ENCODE assay signal across 12 mouse cellular contexts in genomic region chr1:20908541-20908940, GRCm38 (mm10). TPM values are rescaled to one million over a fixed set of nuclear protein-coding genes. Genes with fewer than 3 reads are reported as not detected.
DNase-seq lines count a peak whose midpoint lies in the region; ATAC-seq and TF ChIP-seq lines count a peak whose summit lies in the region.
"Had no signal": no experiment of that assay in that cellular context is flagged by ENCODE, and none has a peak within 500 bp of the region (broad histone marks: within the 10 kb centered on the region; RNA-seq: fewer than 3 reads in every experiment).

No protein-coding gene starts in this region.

- no peaks in the 10 kb centered on the region for H3K9me3 ChIP-seq in hindbrain, embryonic 12.5 days (replicated peaks)
- H3K9me3 ChIP-seq in midbrain, postnatal 0 days (ENCODE audit: low read length), result no peaks in the 10 kb centered on the region
- H3K9me3 ChIP-seq in kidney, embryonic 16.5 days (ENCODE audit: low read length), result no peaks in the 10 kb centered on the region
- H3K9me3 ChIP-seq: heart, embryonic 15.5 days; intestine, embryonic 15.5 days; liver, embryonic 12.5 days had no signal

- no peak for ATAC-seq in hindbrain, embryonic 12.5 days (ENCODE audit: low FRiP score)
- ATAC-seq in midbrain, postnatal 0 days (ENCODE audit: low FRiP score), result no peak
- no peak for ATAC-seq in kidney, embryonic 16.5 days (ENCODE audit: low FRiP score, low TSS enrichment)
- ATAC-seq: intestine, embryonic 15.5 days; liver, embryonic 12.5 days had no signal

- H3K4me1 ChIP-seq in hindbrain, embryonic 12.5 days, result peaks cover 22% of the 10 kb centered on the region
- no peaks in the 10 kb centered on the region; the same call in 1 of the 2 replicates for H3K4me1 ChIP-seq in midbrain, postnatal 0 days (ENCODE audit: insufficient read depth, low read length)
- H3K4me1 ChIP-seq in kidney, embryonic 16.5 days (ENCODE audit: insufficient read depth, low read length), result peaks cover 15% of the 10 kb centered on the region; the same call in 1 of the 2 replicates

- H3K27me3 ChIP-seq in hindbrain, embryonic 12.5 days, result no peaks in the 10 kb centered on the region
- H3K27me3 ChIP-seq in midbrain, postnatal 0 days (ENCODE audit: insufficient read depth, low read length), result no peaks in the 10 kb centered on the region
- H3K27me3 ChIP-seq in kidney, embryonic 16.5 days (ENCODE audit: insufficient read depth, low read length), result no peaks in the 10 kb centered on the region
- H3K27me3 ChIP-seq: heart, embryonic 15.5 days; intestine, embryonic 15.5 days; liver, embryonic 12.5 days had no signal

- no peaks in the 10 kb centered on the region for H3K36me3 ChIP-seq in hindbrain, embryonic 12.5 days
- no peaks in the 10 kb centered on the region for H3K36me3 ChIP-seq in midbrain, postnatal 0 days (ENCODE audit: insufficient read depth, low read length)
- no peaks in the 10 kb centered on the region for H3K36me3 ChIP-seq in kidney, embryonic 16.5 days (ENCODE audit: insufficient read depth, low read length)
- H3K36me3 ChIP-seq: heart, embryonic 15.5 days; intestine, embryonic 15.5 days; liver, embryonic 12.5 days had no signal

- TF ChIP-seq CTCF in left cerebral cortex, adult 2 months (IDR thresholded peaks at IDR 0.05), result no peak
- no peak for TF ChIP-seq CTCF in brain, embryonic 14.5 days (IDR thresholded peaks at IDR 0.05; ENCODE audit: borderline replicate concordance, extremely low read depth, insufficient read depth, insufficient read length)
- TF ChIP-seq CTCF in midbrain, postnatal 0 days (IDR thresholded peaks at IDR 0.05), result no peak
- TF ChIP-seq CTCF in gastrocnemius, adult 2 months (IDR thresholded peaks at IDR 0.05), result no peak

- H3K4me3 ChIP-seq in left cerebral cortex, adult 2 months, result no peak overlapping the region
- no peak overlapping the region for H3K4me3 ChIP-seq in hindbrain, embryonic 12.5 days
- no peak overlapping the region for H3K4me3 ChIP-seq in midbrain, postnatal 0 days (ENCODE audit: low read depth, low read length)
- H3K4me3 ChIP-seq in gastrocnemius, adult 2 months, result no peak overlapping the region
- no peak overlapping the region for H3K4me3 ChIP-seq in kidney, embryonic 16.5 days (ENCODE audit: low read length)
- H3K4me3 ChIP-seq: heart, embryonic 15.5 days; intestine, embryonic 15.5 days; liver, embryonic 12.5 days had no signal

- TF ChIP-seq POLR2A in brain, embryonic 14.5 days (IDR thresholded peaks at IDR 0.05; ENCODE audit: borderline replicate concordance, extremely low read depth, insufficient read depth, insufficient read length, poor library complexity, severe bottlenecking), result no peak

- no peak overlapping the region for H3K4me2 ChIP-seq in hindbrain, embryonic 12.5 days (replicated peaks)
- no peak overlapping the region for H3K4me2 ChIP-seq in midbrain, postnatal 0 days (ENCODE audit: low read depth, low read length, poor library complexity, severe bottlenecking)
- H3K4me2 ChIP-seq in kidney, embryonic 16.5 days (replicated peaks; ENCODE audit: low read depth, low read length), result no peak overlapping the region
- H3K4me2 ChIP-seq: heart, embryonic 15.5 days; intestine, embryonic 15.5 days; liver, embryonic 12.5 days had no signal

- H3K27ac ChIP-seq in left cerebral cortex, adult 2 months, result peak overlapping the region; percentile 52
- H3K27ac ChIP-seq in hindbrain, embryonic 12.5 days, result peak overlapping the region; percentile 52; the same call in 1 of the 2 replicates
- peak overlapping the region; percentile 1; the same call in 1 of the 2 replicates for H3K27ac ChIP-seq in midbrain, postnatal 0 days (ENCODE audit: low read depth, low read length)
- H3K27ac ChIP-seq in gastrocnemius, adult 2 months, result no peak overlapping the region
- H3K27ac ChIP-seq in kidney, embryonic 16.5 days (ENCODE audit: low read length), result no peak overlapping the region
- H3K27ac ChIP-seq: heart, embryonic 15.5 days; intestine, embryonic 15.5 days; liver, embryonic 12.5 days had no signal

- WGBS in hindbrain, embryonic 12.5 days, result 25% methylated on average over 4 of the region's 4 CpGs
- WGBS in midbrain, postnatal 0 days, result 31% methylated on average over 4 of the region's 4 CpGs
- WGBS in kidney, embryonic 16.5 days, result 56% methylated on average over 4 of the region's 4 CpGs

- DNase-seq in left cerebral cortex, adult 2 months (ENCODE audit: extremely low spot score in 1 of 2, low spot score in 2 of 2), result no peak
- DNase-seq in left cerebral cortex, adult 11 months (ENCODE audit: low spot score), result no peak
- DNase-seq in brain, embryonic 14.5 days (ENCODE audit: low read depth), result peak; percentile 80
- DNase-seq in midbrain, postnatal 0 days (ENCODE audit: low spot score), result peak; percentile 48
- no peak for DNase-seq in gastrocnemius, adult 2 months
- DNase-seq in heart, adult 11 months, result no peak
- DNase-seq: cerebellum, postnatal 25 days had no signal

- intact Hi-C loops in left cerebral cortex, adult 2 months (cut with DNase I), result no loop called here
- intact Hi-C loops in gastrocnemius, adult 2 months (cut with DNase I), result no loop called here

- H3K9ac ChIP-seq in hindbrain, embryonic 12.5 days, result no peak overlapping the region
- no peak overlapping the region for H3K9ac ChIP-seq in midbrain, postnatal 0 days (replicated peaks; ENCODE audit: low read length, poor library complexity, severe bottlenecking)
- H3K9ac ChIP-seq in kidney, embryonic 16.5 days (replicated peaks; ENCODE audit: low read length), result no peak overlapping the region
- H3K9ac ChIP-seq: heart, embryonic 15.5 days; intestine, embryonic 15.5 days; liver, embryonic 12.5 days had no signal

RNA-seq across cellular contexts. Expression of gene Paqr8, which starts 18.1 kb away (rescaled TPM):
- 100 to 1,000 TPM; 128 to 135 TPM for total RNA-seq in left cerebral cortex, adult 2 months (2021)
- 22.8 and 30.7 TPM in 2 replicates for polyA plus RNA-seq in brain, embryonic 14.5 days (2012; rRNA removed)
- polyA plus RNA-seq in hindbrain, embryonic 12.5 days (2016; fragmentation: Nextera tagmentation; extraction: Ambion mirVana), result 15.6 and 16.4 TPM in 2 replicates
- total RNA-seq in midbrain, postnatal 0 days (2014; rRNA removed), result 95.0 and 144 TPM in 2 replicates
- polyA plus RNA-seq in midbrain, postnatal 0 days (2015; fragmentation: Nextera tagmentation; extraction: Ambion mirVana), result 32.2 and 32.5 TPM in 2 replicates
- total RNA-seq in gastrocnemius, adult 2 months (2021), result under 1 TPM; 0.36 to 0.73 TPM
- polyA plus RNA-seq in kidney, embryonic 16.5 days (2015; fragmentation: Nextera tagmentation; extraction: Ambion mirVana), result 4.7 and 5.2 TPM in 2 replicates

RNA-seq across cellular contexts. Expression of gene Efhc1, which starts 42.9 kb away (rescaled TPM):
- total RNA-seq in left cerebral cortex, adult 2 months (2021), result 1 to 10 TPM; 1.3 to 1.9 TPM
- 2.3 and 2.7 TPM in 2 replicates for polyA plus RNA-seq in brain, embryonic 14.5 days (2012; rRNA removed)
- polyA plus RNA-seq in hindbrain, embryonic 12.5 days (2016; fragmentation: Nextera tagmentation; extraction: Ambion mirVana), result 4.4 and 4.5 TPM in 2 replicates
- total RNA-seq in midbrain, postnatal 0 days (2014; rRNA removed), result 1.1 and 15.6 TPM in 2 replicates
- 1.5 and 1.6 TPM in 2 replicates for polyA plus RNA-seq in midbrain, postnatal 0 days (2015; fragmentation: Nextera tagmentation; extraction: Ambion mirVana)
- total RNA-seq in gastrocnemius, adult 2 months (2021), result under 1 TPM; 0.18 to 0.50 TPM
- 2.5 and 2.6 TPM in 2 replicates for polyA plus RNA-seq in kidney, embryonic 16.5 days (2015; fragmentation: Nextera tagmentation; extraction: Ambion mirVana)

Comparison
In these comparisons a context has a peak if more than half of its experiments do, and no peak if none do; other contexts are left out.
1. DNase-seq: peak in brain, embryonic 14.5 days (single experiment) and midbrain, postnatal 0 days (single experiment); none in left cerebral cortex, adult 2 months (0 of 2), left cerebral cortex, adult 11 months (single experiment), gastrocnemius, adult 2 months (single experiment) and heart, adult 11 months (single experiment).
2. H3K27ac ChIP-seq: peak in left cerebral cortex, adult 2 months (single experiment), hindbrain, embryonic 12.5 days (single experiment) and midbrain, postnatal 0 days (single experiment); none in gastrocnemius, adult 2 months (single experiment) and kidney, embryonic 16.5 days (single experiment).